Mouse (Mus musculus) neural tube, embryonic 14.5 days (tissue): Measurements from ENCODE around the gene Bcl2l13. TPM values are rescaled to one million over a fixed set of nuclear protein-coding genes. Genes with fewer than 3 reads are reported as not detected.
A peak's percentile ranks its signal among the peaks of the same experiment; 100 is the strongest.

ENCODE experiments used
- ATAC-seq: fragments of 200-750 bp; cut with Nextera tagmentation; 2 replicates; pipeline ENCODE4 v1.8.0; 2017; ENCODE audit warnings: low read depth, mild to moderate bottlenecking, moderate TSS enrichment, moderate library complexity
- H3K27ac ChIP-seq: fragments of 300-500 bp; sonication (generic); 2 replicates; pipeline ENCODE4 v1.5.1; 2014; ENCODE audit warnings: low read depth, mild to moderate bottlenecking, control low read depth, low read length, moderate library complexity, mixed read lengths
- H3K27me3 ChIP-seq: fragments of 300-500 bp; sonication (generic); 2 replicates; pipeline ENCODE4 v1.6.1; 2014; ENCODE audit warnings: low read length; ENCODE audit not compliant: control insufficient read depth, insufficient read depth
- H3K36me3 ChIP-seq: fragments of 300-500 bp; sonication (generic); 2 replicates; pipeline ENCODE4 v1.6.1; 2014; ENCODE audit warnings: low read length, mixed read lengths; ENCODE audit not compliant: control insufficient read depth, insufficient read depth
- H3K4me1 ChIP-seq: fragments of 300-500 bp; sonication (generic); 2 replicates; pipeline ENCODE4 v1.6.1; 2014; ENCODE audit warnings: low read length; ENCODE audit not compliant: control insufficient read depth, insufficient read depth
- H3K4me2 ChIP-seq: fragments of 300-500 bp; sonication (generic); 2 replicates; pipeline ENCODE4 v1.6.1; 2014; ENCODE audit warnings: mild to moderate bottlenecking, low read depth, low read length, control low read depth
- H3K4me3 ChIP-seq: fragments of 300-500 bp; sonication (generic); 2 replicates; pipeline ENCODE4 v1.5.1; 2014; ENCODE audit warnings: low read depth, low read length, control low read depth, mixed read lengths
- H3K9ac ChIP-seq: fragments of 300-500 bp; sonication (generic); replicated peaks from 2 replicates; pipeline ENCODE4 v1.6.1; 2014; ENCODE audit warnings: low read depth, mild to moderate bottlenecking, control low read depth, low read length, mixed read lengths
- H3K9me3 ChIP-seq: fragments of 300-500 bp; sonication (generic); 2 replicates; pipeline ENCODE4 v1.6.1; 2016; ENCODE audit warnings: low read length; ENCODE audit not compliant: control insufficient read depth
- WGBS: fragments of 180-500 bp; shearing (Covaris S2); extraction: QIAGEN DNeasy Blood & Tissue Kit; methylation state at CpG from one replicate; pipeline ENCODE4 v1.1.7; 2014; 5-methylcytosine and 5-hydroxymethylcytosine counted together
- polyA plus RNA-seq: library from polyadenylated mRNA; unstranded; fragments of >200 nt; fragmentation: Nextera tagmentation; extraction: Ambion mirVana; gene quantifications from 2 replicates; pipeline ENCODE4 v1.2.1, GENCODE M21; 2014

Bcl2l13 gene
- polyA plus RNA-seq, 1 experiment from 2014 or later, result 22.3 TPM

DNA sequence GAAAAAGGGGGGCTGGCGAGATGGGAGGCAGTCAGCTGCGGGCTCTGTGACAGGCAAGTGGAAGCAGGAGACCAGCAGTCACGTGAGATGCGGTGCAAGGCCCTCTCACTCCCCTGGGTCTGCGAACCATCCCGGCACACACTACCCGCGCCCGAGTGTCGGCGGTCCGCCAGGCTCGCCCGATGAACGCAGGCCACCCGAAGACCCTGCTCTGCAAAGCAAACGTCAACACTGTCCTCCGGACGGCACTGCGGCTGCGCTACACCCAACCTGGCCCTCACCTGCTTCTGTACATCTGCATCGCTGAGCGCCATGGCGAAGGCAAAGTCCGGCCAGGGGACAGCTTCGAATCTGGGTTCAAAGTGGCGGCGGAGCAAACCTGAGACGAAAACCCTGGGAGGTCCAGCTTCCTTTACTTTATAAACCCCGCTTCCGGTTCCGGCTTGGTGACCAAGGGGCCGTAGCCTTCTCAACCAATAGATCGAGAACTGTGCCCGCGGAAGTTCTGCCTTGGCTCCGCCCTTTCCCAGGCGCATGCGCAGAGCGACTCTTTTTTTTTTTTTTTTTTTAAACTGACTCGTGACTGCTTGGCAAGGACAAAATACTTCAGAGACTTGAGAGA is 13.6 kb upstream of the Bcl2l13 start, which contains the start of gene Atp6v1e1:
TSS of gene Atp6v1e1 (minus strand) at position 487 of the 622 bp plus-strand sequence.
- peaks cover 10% of the 10 kb centered on the region for H3K36me3 ChIP-seq
- H3K9me3 ChIP-seq, result no peaks in the 10 kb centered on the region
- WGBS, result under 1% methylated on average over 41 of the region's 41 CpGs
- peak within 1 kb of the TSS; percentile 83 for H3K27ac ChIP-seq
- ATAC-seq, result peak; percentile 97
- peak within 1 kb of the TSS; percentile 92 for H3K4me3 ChIP-seq
- peaks cover 6% of the 10 kb centered on the region; the same call in 1 of the 2 replicates for H3K4me1 ChIP-seq
- no peaks in the 10 kb centered on the region for H3K27me3 ChIP-seq
- peak within 1 kb of the TSS; percentile 83 for H3K9ac ChIP-seq
- peak within 1 kb of the TSS; percentile 76 for H3K4me2 ChIP-seq

DNA sequence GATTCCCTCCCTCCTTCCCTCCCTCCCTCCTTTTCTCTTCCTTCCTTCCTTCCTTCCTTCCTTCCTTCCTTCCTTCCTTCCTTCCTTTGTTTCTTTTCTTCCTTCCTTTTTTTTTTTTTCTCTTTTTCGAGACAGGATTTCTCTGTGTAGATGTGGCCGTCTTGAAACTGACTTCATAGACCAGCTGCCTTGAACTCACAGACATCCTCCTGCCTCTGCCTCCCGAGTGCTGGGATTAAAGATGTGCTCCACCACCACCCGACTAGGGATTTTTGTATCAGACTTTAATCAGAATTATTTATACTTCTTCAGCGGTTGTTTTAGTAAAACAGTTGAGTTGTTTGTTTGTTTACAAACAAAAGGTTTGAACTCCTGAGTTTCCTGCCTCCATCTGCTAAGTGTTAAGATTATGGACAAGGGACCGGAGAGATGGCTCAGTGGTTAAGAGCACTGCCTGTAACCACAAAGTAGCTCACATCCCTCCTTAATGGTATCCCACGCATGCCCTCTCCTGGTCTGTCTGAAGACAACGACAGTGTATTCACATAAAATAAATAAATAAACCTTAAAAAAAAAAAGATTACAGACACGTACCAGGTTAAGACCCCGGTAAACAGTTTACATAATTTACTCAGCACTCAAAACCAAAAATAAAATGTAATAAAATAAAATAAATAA is 12.9 kb upstream of the Bcl2l13 start:
- no peak overlapping the region for H3K9ac ChIP-seq
- peak; percentile 59 for ATAC-seq
- no peaks in the 10 kb centered on the region for H3K9me3 ChIP-seq
- 70% methylated on average over 10 of the region's 10 CpGs for WGBS
- H3K4me1 ChIP-seq, result peaks cover 6% of the 10 kb centered on the region; the same call in 1 of the 2 replicates
- 0 out of 2 replicates have a peak overlapping the region, but pooled peaks have one; percentile 2 for H3K27ac ChIP-seq
- no peaks in the 10 kb centered on the region for H3K27me3 ChIP-seq
- peak overlapping the region; percentile 92 for H3K4me3 ChIP-seq
- H3K36me3 ChIP-seq, result peaks cover 5% of the 10 kb centered on the region; the same call in 1 of the 2 replicates
- peak overlapping the region; percentile 76 for H3K4me2 ChIP-seq

DNA sequence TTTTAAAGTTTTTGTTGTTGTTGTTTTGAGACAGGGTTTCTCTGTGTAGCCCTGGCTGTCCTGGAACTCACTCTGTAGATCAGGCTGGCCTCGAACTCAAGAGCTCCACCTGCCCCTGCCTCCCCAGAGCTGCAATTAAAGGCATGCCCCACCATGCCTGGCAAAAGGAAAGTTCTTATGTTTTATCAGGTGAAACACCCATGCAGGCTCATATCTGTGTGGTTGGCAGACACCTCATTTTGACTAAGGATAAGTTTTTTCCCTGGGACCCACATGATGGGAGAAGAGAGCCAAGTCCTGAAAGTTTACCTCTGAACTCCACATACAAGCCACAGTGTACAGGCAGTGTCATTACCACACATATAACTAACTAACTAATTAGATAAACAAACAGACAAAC is 6.0 kb upstream of the Bcl2l13 start:
- H3K4me1 ChIP-seq, result no peaks in the 10 kb centered on the region
- 59% methylated on average over 1 of the region's 1 CpGs for WGBS

DNA sequence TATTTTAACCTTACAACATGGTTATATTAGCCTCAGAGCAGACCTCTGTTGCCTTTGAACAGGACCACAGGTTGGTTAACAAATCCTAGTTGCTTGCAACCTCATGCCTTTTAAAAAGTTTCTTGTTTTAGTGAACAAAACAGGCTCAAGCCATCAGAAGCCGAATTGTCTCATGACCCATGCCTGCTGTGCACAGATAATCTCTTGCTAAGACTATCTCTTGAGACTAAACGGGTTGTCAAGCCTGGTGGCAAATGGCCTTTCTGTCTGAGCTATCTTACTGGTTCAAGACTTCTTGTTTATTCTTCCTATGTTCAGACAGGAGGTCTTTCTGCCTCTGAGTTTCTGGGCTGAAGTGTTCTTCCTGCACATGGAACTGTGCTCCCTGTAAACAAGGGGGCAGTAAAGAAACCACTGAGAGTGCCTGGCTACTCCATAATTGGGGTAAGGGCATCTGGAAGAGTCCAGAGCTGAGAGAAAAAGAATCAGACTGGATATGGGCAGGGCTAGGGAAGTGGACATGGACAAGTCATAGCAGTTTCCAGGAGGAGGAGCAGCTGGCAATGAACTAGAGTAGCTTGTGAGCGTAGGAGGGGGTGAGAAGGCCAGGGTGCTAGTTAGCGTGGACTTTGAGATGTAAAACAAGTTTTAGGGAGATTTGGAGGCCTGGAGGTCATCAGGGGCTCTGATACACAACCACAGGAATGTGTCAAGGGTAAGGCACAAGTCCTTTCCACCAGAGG is 5.0 kb upstream of the Bcl2l13 start:
- no peak for ATAC-seq
- 74% methylated on average over 4 of the region's 4 CpGs for WGBS
- H3K9me3 ChIP-seq, result no peaks in the 10 kb centered on the region
- H3K27ac ChIP-seq, result no peak overlapping the region
- no peaks in the 10 kb centered on the region for H3K27me3 ChIP-seq
- H3K4me3 ChIP-seq, result no peak overlapping the region
- no peak overlapping the region for H3K4me2 ChIP-seq
- no peaks in the 10 kb centered on the region for H3K36me3 ChIP-seq
- H3K9ac ChIP-seq, result no peak overlapping the region
- H3K4me1 ChIP-seq, result no peaks in the 10 kb centered on the region

More for the DNA sequence above, 6.0 kb upstream of the Bcl2l13 start:
- H3K27ac ChIP-seq, result no peak overlapping the region
- no peak overlapping the region for H3K4me3 ChIP-seq
- no peak overlapping the region for H3K9ac ChIP-seq
- ATAC-seq, result no peak
- no peaks in the 10 kb centered on the region for H3K9me3 ChIP-seq
- H3K36me3 ChIP-seq, result no peaks in the 10 kb centered on the region
- H3K4me2 ChIP-seq, result no peak overlapping the region
- no peaks in the 10 kb centered on the region for H3K27me3 ChIP-seq

DNA sequence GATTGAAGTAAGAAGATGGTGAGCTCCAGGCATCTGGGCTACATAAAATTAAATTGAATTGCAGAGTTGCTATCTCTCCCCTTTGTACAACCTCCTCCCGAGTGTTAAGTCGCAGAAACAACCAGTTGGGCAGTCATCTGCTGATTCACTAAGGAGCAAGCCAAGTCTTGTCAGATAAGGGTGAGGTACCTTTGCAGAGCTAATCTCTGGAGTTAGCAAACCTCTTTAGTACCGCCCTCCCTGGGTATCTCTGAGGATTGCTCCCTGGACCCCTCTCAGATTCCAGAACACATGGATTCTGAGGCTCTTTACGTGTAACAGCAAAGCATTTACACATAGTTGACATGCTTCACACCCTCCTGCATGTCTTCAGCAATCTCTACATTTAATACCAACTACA is 3.9 kb upstream of the Bcl2l13 start:
- WGBS, result 77% methylated on average over 4 of the region's 4 CpGs

GRCm38 (mm10) chr6:120834766-120835321 is 1.2 kb upstream of the Bcl2l13 start:
- no peaks in the 10 kb centered on the region for H3K27me3 ChIP-seq
- ATAC-seq, result no peak
- no peaks in the 10 kb centered on the region for H3K9me3 ChIP-seq
- H3K36me3 ChIP-seq, result no peaks in the 10 kb centered on the region
- H3K9ac ChIP-seq, result no peak overlapping the region
- H3K4me1 ChIP-seq, result 0 out of 2 replicates have a peak, but pooled peaks cover 4% of the 10 kb centered on the region
- 88% methylated on average over 4 of the region's 4 CpGs for whole genome bisulfite sequencing
- no peak overlapping the region for H3K27ac ChIP-seq
- no peak overlapping the region for H3K4me3 ChIP-seq
- no peak overlapping the region for H3K4me2 ChIP-seq

More for the DNA sequence above, 3.9 kb upstream of the Bcl2l13 start:
- Histone ChIP-seq H3K36me3 (no peaks in the 10 kb centered on the region), H3K27me3 (no peaks in the 10 kb centered on the region), H3K4me3 (no peak overlapping the region), H3K27ac (no peak overlapping the region), H3K9ac (no peak overlapping the region), H3K4me1 (0 out of 2 replicates have a peak, but pooled peaks cover 3% of the 10 kb centered on the region), H3K4me2 (no peak overlapping the region), H3K9me3 (no peaks in the 10 kb centered on the region)
- no peak for ATAC-seq

DNA sequence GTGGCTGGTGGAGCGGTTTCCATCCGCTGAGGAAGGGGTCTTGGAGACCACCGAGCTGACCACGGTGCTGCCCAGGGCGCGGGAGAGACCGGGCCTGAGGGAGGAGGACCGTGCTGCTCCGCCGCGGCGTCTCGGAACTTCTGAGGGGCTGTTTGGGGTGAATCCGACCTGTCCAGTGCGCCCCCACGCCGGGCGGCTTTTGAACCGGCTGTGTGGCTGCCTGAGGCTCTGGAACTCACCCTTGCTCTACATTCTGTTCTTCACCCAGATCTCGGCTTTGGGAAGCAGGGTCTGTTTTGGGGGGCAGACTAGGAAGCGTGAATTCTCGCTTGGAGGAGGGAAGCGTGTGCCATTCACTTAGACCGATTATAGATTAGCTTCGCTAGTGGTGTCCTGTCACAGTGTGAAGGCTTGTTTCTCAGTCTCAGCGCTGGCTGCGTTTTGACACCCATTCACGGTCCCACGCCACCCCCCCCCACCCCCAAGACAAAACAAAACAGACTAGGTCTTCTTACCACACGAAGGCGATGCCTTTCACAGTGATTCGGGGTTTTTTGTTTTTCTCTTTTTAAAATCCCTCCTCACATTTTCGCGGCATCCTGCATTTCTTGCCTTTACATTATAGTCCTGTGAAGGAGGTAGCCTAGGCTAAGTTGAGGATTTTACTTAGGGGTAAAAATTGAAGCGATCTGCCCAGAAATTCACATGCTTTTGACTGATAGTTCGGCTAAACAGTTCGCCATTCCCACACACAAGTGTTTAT is 558 bp downstream of the Bcl2l13 start:
- Histone ChIP-seq H3K27me3 (no peaks in the 10 kb centered on the region), H3K4me3 (peak overlapping the region; percentile 76), H3K4me1 (0 out of 2 replicates have a peak, but pooled peaks cover 4% of the 10 kb centered on the region), H3K36me3 (no peaks in the 10 kb centered on the region), H3K4me2 (peak overlapping the region; percentile 71), H3K9me3 (no peaks in the 10 kb centered on the region), H3K9ac (peak overlapping the region; percentile 96), H3K27ac (peak overlapping the region; percentile 97)
- 4% methylated on average over 37 of the region's 37 CpGs for WGBS
- ATAC-seq, result peak; percentile 84

DNA sequence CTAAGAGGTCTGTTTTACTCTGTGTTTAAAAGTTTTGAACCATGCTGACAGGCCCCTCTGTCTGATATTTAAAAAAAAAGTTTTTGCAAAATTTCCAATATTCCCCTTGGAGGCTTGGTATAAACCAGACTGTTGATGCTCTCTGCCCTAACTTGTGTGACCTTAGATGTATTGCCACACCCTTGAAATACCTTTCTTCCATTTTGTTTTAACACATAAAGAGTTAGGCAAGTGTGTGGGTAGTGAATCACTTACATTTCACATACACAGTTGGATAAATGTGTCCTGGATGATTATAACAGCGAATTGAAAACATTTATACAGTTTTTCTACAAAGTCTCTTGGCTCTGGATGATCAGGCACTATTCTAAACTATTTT is 1.1 kb downstream of the Bcl2l13 start:
- Histone ChIP-seq H3K4me2 (peak overlapping the region; percentile 71), H3K4me3 (peak overlapping the region; percentile 76), H3K27me3 (no peaks in the 10 kb centered on the region), H3K27ac (no peak overlapping the region), H3K9ac (peak overlapping the region; percentile 96; the same call in 1 of the 2 replicates), H3K36me3 (no peaks in the 10 kb centered on the region), H3K4me1 (0 out of 2 replicates have a peak, but pooled peaks cover 4% of the 10 kb centered on the region), H3K9me3 (no peaks in the 10 kb centered on the region)
- ATAC-seq, result no peak
- WGBS, result 79% methylated on average over 1 of the region's 1 CpGs
